Mouse (Mus musculus) spleen, adult 2 months (tissue): ENCODE results near the gene Gm40193. TPM values are rescaled to one million over a fixed set of nuclear protein-coding genes. Genes with fewer than 3 reads are reported as not detected.
A peak's percentile ranks its signal among the peaks of the same experiment; 100 is the strongest.

Source experiments
- DNase-seq, 2 experiments: peaks; one replicate each; pipeline versions ENCODE4 v3.0.0 to v3.0.0-alpha.2; 2012 to 2021; ENCODE audit warnings: low spot score in 2 of 2, low read depth in 1 of 2
- H3K27ac ChIP-seq: fragments of 200-500 bp; 2 replicates; pipeline ENCODE4 v1.5.1; 2012; ENCODE audit warnings: low read length, inconsistent platforms; ENCODE audit not compliant: insufficient read depth
- H3K27me3 ChIP-seq: fragments of 200-500 bp; 2 replicates; pipeline ENCODE4 v1.6.1; 2012; ENCODE audit warnings: mild to moderate bottlenecking, moderate library complexity, low read length, inconsistent platforms; ENCODE audit not compliant: control insufficient read depth, insufficient read depth
- H3K36me3 ChIP-seq: fragments of 200-500 bp; 2 replicates; pipeline ENCODE4 v1.6.1; 2012; ENCODE audit warnings: mild to moderate bottlenecking, low read length, inconsistent platforms; ENCODE audit not compliant: control insufficient read depth, insufficient read depth
- H3K4me1 ChIP-seq: fragments of 200-500 bp; 2 replicates; pipeline ENCODE4 v1.6.1; 2011; ENCODE audit warnings: inconsistent platforms; ENCODE audit not compliant: control insufficient read depth, insufficient read depth, insufficient read length
- H3K4me3 ChIP-seq: fragments of 200-500 bp; 2 replicates; pipeline ENCODE4 v1.5.1; 2011; ENCODE audit warnings: mild to moderate bottlenecking, inconsistent platforms; ENCODE audit not compliant: insufficient read depth, insufficient read length; ENCODE audit errors: extremely low read depth
- CTCF ChIP-seq: fragments of 200-500 bp; IDR thresholded peaks from 2 replicates; pipeline ENCODE4 v1.5.1; 2011; ENCODE audit warnings: mild to moderate bottlenecking, inconsistent platforms; ENCODE audit not compliant: insufficient read depth, insufficient read length, insufficient replicate concordance; ENCODE audit errors: extremely low read depth
- POLR2A ChIP-seq: fragments of 200-500 bp; IDR thresholded peaks from 2 replicates; pipeline ENCODE4 v1.6.1; 2011; ENCODE audit warnings: low read depth, low read length, inconsistent platforms
- WGBS: fragments of 180-500 bp; shearing (Covaris S2); methylation state at CpG from one replicate; pipeline ENCODE4 v1.1.7; 2018; 5-methylcytosine and 5-hydroxymethylcytosine counted together
- polyA plus RNA-seq: library from polyadenylated mRNA; depleted of rRNA; stranded (reverse); fragments of >200 nt; gene quantifications from 2 replicates; pipeline ENCODE4 v1.2.3, GENCODE M21; 2012

Gm40193 gene
- polyA plus RNA-seq, 1 experiment: not detected

GRCm38 (mm10) chr11:70562995-70563469 is 30.3 kb upstream of the Gm40193 start:
- Histone ChIP-seq H3K4me1 (peaks cover 15% of the 10 kb centered on the region; the same call in 1 of the 2 replicates), H3K4me3 (peak overlapping the region; percentile 95), H3K27me3 (no peaks in the 10 kb centered on the region), H3K27ac (peak overlapping the region; percentile 13; the same call in 1 of the 2 replicates), H3K36me3 (no peaks in the 10 kb centered on the region)
- no peak for TF ChIP-seq CTCF
- WGBS: 1% methylated on average over 27 of the region's 31 CpGs
- DNase-seq: no peak

- TF ChIP-seq POLR2A (peak; percentile 44; the same call in 1 of the 2 replicates), CTCF (no peak)
- no peaks in the 10 kb centered on the region for H3K36me3 ChIP-seq
- H3K27me3 ChIP-seq: no peaks in the 10 kb centered on the region
- H3K4me1 ChIP-seq: peaks cover 15% of the 10 kb centered on the region; the same call in 1 of the 2 replicates
- peak within 1 kb of the TSS; percentile 56 for H3K27ac ChIP-seq
- peak within 1 kb of the TSS; percentile 95 for H3K4me3 ChIP-seq
- DNase-seq: peak; percentile 64 to 83
- WGBS: under 1% methylated on average over 53 of the region's 57 CpGs
Measured at GRCm38 (mm10) chr11:70562287-70562994, 29.7 kb upstream of the Gm40193 start, which contains the start of gene Mink1. Gene Mink1, plus strand, starts transcription at chr11:70562881.

- H3K4me1 ChIP-seq: peaks cover 15% of the 10 kb centered on the region; the same call in 1 of the 2 replicates
- H3K27ac ChIP-seq: no peak overlapping the region
- H3K36me3 ChIP-seq: no peaks in the 10 kb centered on the region
- WGBS: 5% methylated on average over 2 of the region's 2 CpGs
- H3K27me3 ChIP-seq: no peaks in the 10 kb centered on the region
- no peak for DNase-seq
- peak overlapping the region; percentile 95 for H3K4me3 ChIP-seq
- TF ChIP-seq POLR2A: no peak
Measured at GRCm38 (mm10) chr11:70561937-70562286, 29.2 kb upstream of the Gm40193 start.

GRCm38 (mm10) chr11:70557545-70557944 is 24.8 kb upstream of the Gm40193 start:
- no peak overlapping the region for H3K4me3 ChIP-seq
- no peaks in the 10 kb centered on the region for H3K27me3 ChIP-seq
- 90% methylated on average over 9 of the region's 9 CpGs for WGBS
- no peaks in the 10 kb centered on the region for H3K36me3 ChIP-seq
- TF ChIP-seq POLR2A: no peak
- no peak for TF ChIP-seq CTCF
- H3K27ac ChIP-seq: no peak overlapping the region
- DNase-seq: no peak
- H3K4me1 ChIP-seq: peaks cover 6% of the 10 kb centered on the region; the same call in 1 of the 2 replicates

- Histone ChIP-seq H3K4me1 (no peaks in the 10 kb centered on the region), H3K4me3 (no peak overlapping the region), H3K27me3 (no peaks in the 10 kb centered on the region), H3K27ac (no peak overlapping the region), H3K36me3 (no peaks in the 10 kb centered on the region)
- WGBS: 81% methylated on average over 7 of the region's 7 CpGs
- TF ChIP-seq POLR2A: no peak
- TF ChIP-seq CTCF: no peak
- DNase-seq: no peak
Measured at GRCm38 (mm10) chr11:70553940-70554339, 21.2 kb upstream of the Gm40193 start.

GRCm38 (mm10) chr11:70551526-70551925 is 18.8 kb upstream of the Gm40193 start:
- Histone ChIP-seq H3K27me3 (no peaks in the 10 kb centered on the region), H3K36me3 (no peaks in the 10 kb centered on the region), H3K4me1 (no peaks in the 10 kb centered on the region), H3K4me3 (no peak overlapping the region), H3K27ac (no peak overlapping the region)
- TF ChIP-seq CTCF: no peak
- no peak for TF ChIP-seq POLR2A
- 95% methylated on average over 8 of the region's 8 CpGs for WGBS
- no peak for DNase-seq

- WGBS: 67% methylated on average over 7 of the region's 7 CpGs
- no peak overlapping the region for H3K27ac ChIP-seq
- DNase-seq: no peak
- H3K4me3 ChIP-seq: no peak overlapping the region
- H3K27me3 ChIP-seq: peaks cover 4% of the 10 kb centered on the region; the same call in 1 of the 2 replicates
- H3K36me3 ChIP-seq: no peaks in the 10 kb centered on the region
- TF ChIP-seq CTCF (no peak), POLR2A (no peak)
- H3K4me1 ChIP-seq: no peaks in the 10 kb centered on the region; the same call in none of the 2 replicates
Measured at GRCm38 (mm10) chr11:70544496-70544895, 11.8 kb upstream of the Gm40193 start.
